8 mouse cellular contexts compared by ENCODE assay signal in genomic region chr4:154159961-154160537, GRCm38 (mm10). TPM values are rescaled to one million over a fixed set of nuclear protein-coding genes. Genes with fewer than 3 reads are reported as not detected.
A peak's percentile ranks its signal among the peaks of the same experiment; 100 is the strongest.
DNase-seq lines count a peak whose midpoint lies in the region; ATAC-seq and TF ChIP-seq lines count a peak whose summit lies in the region.

No protein-coding gene starts in this region.

- TF ChIP-seq POLR2A in heart, adult 2 months (IDR thresholded peaks at IDR 0.05; ENCODE audit: insufficient read depth, low read depth, low read length) = no peak
- TF ChIP-seq POLR2A in cortical plate, adult 2 months (IDR thresholded peaks at IDR 0.05; ENCODE audit: extremely low read depth, insufficient read depth, low read length) = no peak

- H3K4me1 ChIP-seq in heart, adult 2 months (ENCODE audit: control insufficient read depth, insufficient read depth, low read length) = peaks cover 8% of the 10 kb centered on the region
- no peaks in the 10 kb centered on the region for H3K4me1 ChIP-seq in cortical plate, adult 2 months (ENCODE audit: control insufficient read depth, insufficient read depth, low read length)
- H3K4me1 ChIP-seq in hindbrain, embryonic 15.5 days (replicated peaks) = peaks cover 23% of the 10 kb centered on the region
- H3K4me1 ChIP-seq in liver, embryonic 15.5 days (replicated peaks) = peaks cover 55% of the 10 kb centered on the region

- 0 out of 2 replicates have a peak, but pooled peaks have one; percentile 3 for TF ChIP-seq EP300 in heart, adult 2 months (IDR thresholded peaks at IDR 0.05; ENCODE audit: insufficient read depth, low read depth, low read length)

- WGBS in heart, adult 2 months = under 1% methylated on average over 47 of the region's 47 CpGs
- WGBS in hindbrain, embryonic 15.5 days = 2% methylated on average over 46 of the region's 47 CpGs
- 2% methylated on average over 46 of the region's 47 CpGs for WGBS in liver, embryonic 15.5 days (ENCODE audit: insufficient replicate concordance)

- peak overlapping the region; percentile 95 for H3K27ac ChIP-seq in heart, adult 2 months
- H3K27ac ChIP-seq in cortical plate, adult 2 months (ENCODE audit: insufficient read depth, low read length) = peak overlapping the region; percentile 94
- H3K27ac ChIP-seq in hindbrain, embryonic 15.5 days (replicated peaks) = peak overlapping the region; percentile 83
- peak overlapping the region; percentile 100 for H3K27ac ChIP-seq in liver, embryonic 15.5 days (replicated peaks)

- intact Hi-C loops in heart, adult 2 months (cut with DNase I) = loop anchor here (2.0 to 10.0 kb wide), 4 partner anchors 17 to 665 kb away; partner anchors contain the start of genes Lrrc47 and Wrap73
- intact Hi-C loops in heart, postnatal 14 days (cut with DNase I) = loop anchor here (5.0 kb wide), 1 partner anchor 93 kb away; no protein-coding TSS in a partner anchor

- H3K9me3 ChIP-seq in hindbrain, embryonic 15.5 days = no peaks in the 10 kb centered on the region
- H3K9me3 ChIP-seq in liver, embryonic 15.5 days (replicated peaks) = no peaks in the 10 kb centered on the region

- DNase-seq in heart, adult 2 months = no peak
- no peak for DNase-seq in heart, postnatal 14 days
- DNase-seq in splenic B cell, adult 2 months (ENCODE audit: low read depth, low spot score) = peak; percentile 22
- no peak for DNase-seq in layer of hippocampus, postnatal 10 days (ENCODE audit: low spot score in 2 of 2)

- peaks cover 3% of the 10 kb centered on the region for H3K79me2 ChIP-seq in heart, adult 2 months (replicated peaks; ENCODE audit: control insufficient read depth, insufficient read depth, low read length)

- no peak for TF ChIP-seq CTCF in heart, adult 2 months (IDR thresholded peaks at IDR 0.05)
- TF ChIP-seq CTCF in cortical plate, adult 2 months (IDR thresholded peaks at IDR 0.05; ENCODE audit: extremely low read depth, insufficient read depth, low read length) = no peak

- peak overlapping the region; percentile 87 for H3K4me3 ChIP-seq in heart, adult 2 months
- H3K4me3 ChIP-seq in cortical plate, adult 2 months (ENCODE audit: insufficient read depth, low read length) = peak overlapping the region; percentile 99
- peak overlapping the region; percentile 80 for H3K4me3 ChIP-seq in hindbrain, embryonic 15.5 days
- H3K4me3 ChIP-seq in liver, embryonic 15.5 days (replicated peaks) = peak overlapping the region; percentile 87

- no peaks in the 10 kb centered on the region for H3K27me3 ChIP-seq in heart, adult 2 months (ENCODE audit: control insufficient read depth, insufficient read depth, low read length)
- H3K27me3 ChIP-seq in hindbrain, embryonic 15.5 days = no peaks in the 10 kb centered on the region
- no peaks in the 10 kb centered on the region for H3K27me3 ChIP-seq in liver, embryonic 15.5 days
- H3K27me3 ChIP-seq in splenic B cell, adult 2 months (ENCODE audit: control insufficient read depth, insufficient read depth, low read length, poor library complexity, severe bottlenecking) = no peaks in the 10 kb centered on the region

- ATAC-seq in CD4-positive, CD25-positive, alpha-beta regulatory T cell, adult 4 months = peak; percentile 1
- ATAC-seq in hindbrain, embryonic 15.5 days (ENCODE audit: low FRiP score, low read depth) = peak; percentile 72
- peak; percentile 40 for ATAC-seq in liver, embryonic 15.5 days (ENCODE audit: insufficient read depth)

- peak overlapping the region; percentile 96 for H3K9ac ChIP-seq in heart, adult 2 months (ENCODE audit: low read depth, low read length)
- peak overlapping the region; percentile 86 for H3K9ac ChIP-seq in hindbrain, embryonic 15.5 days
- H3K9ac ChIP-seq in liver, embryonic 15.5 days = peak overlapping the region; percentile 86

- H3K4me2 ChIP-seq in hindbrain, embryonic 15.5 days = peak overlapping the region; percentile 75
- peak overlapping the region; percentile 75 for H3K4me2 ChIP-seq in liver, embryonic 15.5 days

- no peaks in the 10 kb centered on the region for H3K36me3 ChIP-seq in heart, adult 2 months (ENCODE audit: control insufficient read depth, insufficient read depth, low read length)
- peaks cover 28% of the 10 kb centered on the region for H3K36me3 ChIP-seq in hindbrain, embryonic 15.5 days
- H3K36me3 ChIP-seq in liver, embryonic 15.5 days (replicated peaks) = peaks cover 40% of the 10 kb centered on the region
- H3K36me3 ChIP-seq in splenic B cell, adult 2 months (ENCODE audit: control insufficient read depth, insufficient read depth, low read length, poor library complexity, severe bottlenecking) = peaks cover 7% of the 10 kb centered on the region

RNA-seq across cellular contexts. Expression of gene Tprgl, which starts 0.4 kb away (rescaled TPM):
- total RNA-seq in heart, adult 2 months (2021) = 100 to 1,000 TPM; 121 to 130 TPM
- 147 and 204 TPM in 2 replicates for polyA plus RNA-seq in heart, adult 2 months (2012; rRNA removed)
- total RNA-seq in heart, postnatal 14 days (2021) = 100 to 1,000 TPM; 121 to 126 TPM
- 10 to 100 TPM; 11.4 to 28.4 TPM for polyA plus RNA-seq in CD4-positive, CD25-positive, alpha-beta regulatory T cell, adult 4 months (2017; shearing (Covaris generic))
- 235 and 239 TPM in 2 replicates for polyA plus RNA-seq in cortical plate, adult 2 months (2012; rRNA removed)
- polyA plus RNA-seq in hindbrain, embryonic 15.5 days (2015; fragmentation: Nextera tagmentation; extraction: Ambion mirVana) = 209 and 219 TPM in 2 replicates
- polyA plus RNA-seq in liver, embryonic 15.5 days (2015; fragmentation: Nextera tagmentation; extraction: Ambion mirVana) = 149 and 154 TPM in 2 replicates
- total RNA-seq in layer of hippocampus, postnatal 10 days (2021) = 100 to 1,000 TPM; 135 to 141 TPM

RNA-seq across cellular contexts. Expression of gene Megf6, which starts 10.5 kb away (rescaled TPM):
- 1 to 10 TPM; 4.1 to 4.9 TPM for total RNA-seq in heart, adult 2 months (2021)
- 4.3 and 4.5 TPM in 2 replicates for polyA plus RNA-seq in heart, adult 2 months (2012; rRNA removed)
- 10 to 100 TPM; 18.2 to 20.6 TPM for total RNA-seq in heart, postnatal 14 days (2021)
- not detected for polyA plus RNA-seq in CD4-positive, CD25-positive, alpha-beta regulatory T cell, adult 4 months (2017; shearing (Covaris generic))
- 3.0 TPM in 2 replicates for polyA plus RNA-seq in cortical plate, adult 2 months (2012; rRNA removed)
- 9.4 and 11.3 TPM in 2 replicates for polyA plus RNA-seq in hindbrain, embryonic 15.5 days (2015; fragmentation: Nextera tagmentation; extraction: Ambion mirVana)
- polyA plus RNA-seq in liver, embryonic 15.5 days (2015; fragmentation: Nextera tagmentation; extraction: Ambion mirVana) = 1.4 and 2.1 TPM in 2 replicates
- 10 to 100 TPM; 11.4 to 11.6 TPM for total RNA-seq in layer of hippocampus, postnatal 10 days (2021)

RNA-seq across cellular contexts. Expression of gene Wrap73, which starts 17.9 kb away (rescaled TPM):
- total RNA-seq in heart, adult 2 months (2021) = 10 to 100 TPM; 11.8 to 12.3 TPM
- polyA plus RNA-seq in heart, adult 2 months (2012; rRNA removed) = 16.9 and 17.9 TPM in 2 replicates
- 10 to 100 TPM; 12.6 to 13.5 TPM for total RNA-seq in heart, postnatal 14 days (2021)
- polyA plus RNA-seq in CD4-positive, CD25-positive, alpha-beta regulatory T cell, adult 4 months (2017; shearing (Covaris generic)) = 10 to 100 TPM; 27.0 to 28.9 TPM
- 34.3 and 35.7 TPM in 2 replicates for polyA plus RNA-seq in cortical plate, adult 2 months (2012; rRNA removed)
- 41.3 and 45.5 TPM in 2 replicates for polyA plus RNA-seq in hindbrain, embryonic 15.5 days (2015; fragmentation: Nextera tagmentation; extraction: Ambion mirVana)
- polyA plus RNA-seq in liver, embryonic 15.5 days (2015; fragmentation: Nextera tagmentation; extraction: Ambion mirVana) = 26.4 and 26.8 TPM in 2 replicates
- 10 to 100 TPM; 27.3 to 33.0 TPM for total RNA-seq in layer of hippocampus, postnatal 10 days (2021)

RNA-seq across cellular contexts. Expression of gene Trp73, which starts 20.0 kb away (rescaled TPM):
- not detected for total RNA-seq in heart, adult 2 months (2021)
- 0.39 TPM in 1 of 2 replicates, not detected in the other for polyA plus RNA-seq in heart, adult 2 months (2012; rRNA removed)
- under 1 TPM; 0.05 to 0.07 TPM for total RNA-seq in heart, postnatal 14 days (2021)
- not detected for polyA plus RNA-seq in CD4-positive, CD25-positive, alpha-beta regulatory T cell, adult 4 months (2017; shearing (Covaris generic))
- polyA plus RNA-seq in cortical plate, adult 2 months (2012; rRNA removed) = 0.51 and 0.54 TPM in 2 replicates
- 0.31 and 0.92 TPM in 2 replicates for polyA plus RNA-seq in hindbrain, embryonic 15.5 days (2015; fragmentation: Nextera tagmentation; extraction: Ambion mirVana)
- 0.05 TPM in 1 of 2 replicates, not detected in the other for polyA plus RNA-seq in liver, embryonic 15.5 days (2015; fragmentation: Nextera tagmentation; extraction: Ambion mirVana)
- 1 to 10 TPM; 4.7 to 5.2 TPM for total RNA-seq in layer of hippocampus, postnatal 10 days (2021)

Comparison
In these comparisons a context has a peak if more than half of its experiments do, and no peak if none do; other contexts are left out.
1. ATAC-seq: peak in every context shown above with its lines; median percentile 72 in hindbrain, embryonic 15.5 days; 40 in liver, embryonic 15.5 days; 1 in CD4-positive, CD25-positive, alpha-beta regulatory T cell, adult 4 months.